Comparison of ENCODE assay signal across 11 mouse cellular contexts in the genomic region with DNA sequence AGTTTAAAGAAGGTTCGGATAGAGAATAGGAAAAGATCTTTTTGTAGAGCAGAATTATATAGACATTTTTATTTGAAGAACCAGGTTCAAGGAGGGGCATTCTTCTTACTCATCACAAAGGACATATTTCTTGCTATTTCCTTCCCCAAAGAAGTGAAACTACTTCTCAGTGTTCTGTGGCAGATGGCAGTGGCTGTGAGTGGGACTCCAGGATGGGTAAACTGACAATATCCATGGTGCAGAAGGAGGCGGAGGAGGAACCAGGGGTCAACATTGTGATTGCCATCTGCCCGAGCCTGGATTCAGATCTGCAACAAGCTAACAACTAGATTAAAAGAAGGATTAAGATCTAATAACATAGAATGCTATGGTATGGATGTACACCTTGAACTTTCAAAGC. TPM values are rescaled to one million over a fixed set of nuclear protein-coding genes. Genes with fewer than 3 reads are reported as not detected.
"Had no signal": no experiment of that assay in that cellular context is flagged by ENCODE, and none has a peak within 500 bp of the region (broad histone marks: within the 10 kb centered on the region; RNA-seq: fewer than 3 reads in every experiment).

No protein-coding gene starts in this region.

- DNase-seq: kidney, adult 9 months; kidney, postnatal 36 days; liver, embryonic 13.5 days; liver, postnatal 0 days; lung, postnatal 14 days; thymus, adult 2 months; thymus, postnatal 25 days had no signal

RNA-seq across cellular contexts. Expression of a gene that starts 4.2 kb away (rescaled TPM):
- total RNA-seq: layer of hippocampus, postnatal 14 days; left cerebral cortex, postnatal 10 days; monocyte, adult 5-6 weeks; neutrophil, adult 5-6 weeks had no signal

RNA-seq across cellular contexts. Expression of a gene that starts 8.3 kb away (rescaled TPM):
- total RNA-seq: layer of hippocampus, postnatal 14 days; left cerebral cortex, postnatal 10 days; monocyte, adult 5-6 weeks; neutrophil, adult 5-6 weeks had no signal

RNA-seq across cellular contexts. Expression of a gene that starts 22.2 kb away (rescaled TPM):
- total RNA-seq: layer of hippocampus, postnatal 14 days; left cerebral cortex, postnatal 10 days; monocyte, adult 5-6 weeks; neutrophil, adult 5-6 weeks had no signal

RNA-seq across cellular contexts. Expression of a gene that starts 41.6 kb away (rescaled TPM):
- total RNA-seq: layer of hippocampus, postnatal 14 days; monocyte, adult 5-6 weeks had no signal

RNA-seq across cellular contexts. Expression of a gene that starts 48.6 kb away (rescaled TPM):
- total RNA-seq: monocyte, adult 5-6 weeks had no signal
